Mouse (Mus musculus) megakaryocyte, embryonic 14.5 days (primary cell): ENCODE data around the gene 2510039O18Rik.

Experiments
- FLI1 ChIP-seq: IDR thresholded peaks from 2 replicates; pipeline ENCODE4 v1.6.1; 2012; ENCODE audit warnings: low read length, inconsistent platforms, mixed read lengths
- GATA1 ChIP-seq: IDR thresholded peaks from 3 replicates; pipeline ENCODE4 v1.6.1; 2012; ENCODE audit warnings: mixed read lengths, low read length, inconsistent platforms, borderline replicate concordance

DNA sequence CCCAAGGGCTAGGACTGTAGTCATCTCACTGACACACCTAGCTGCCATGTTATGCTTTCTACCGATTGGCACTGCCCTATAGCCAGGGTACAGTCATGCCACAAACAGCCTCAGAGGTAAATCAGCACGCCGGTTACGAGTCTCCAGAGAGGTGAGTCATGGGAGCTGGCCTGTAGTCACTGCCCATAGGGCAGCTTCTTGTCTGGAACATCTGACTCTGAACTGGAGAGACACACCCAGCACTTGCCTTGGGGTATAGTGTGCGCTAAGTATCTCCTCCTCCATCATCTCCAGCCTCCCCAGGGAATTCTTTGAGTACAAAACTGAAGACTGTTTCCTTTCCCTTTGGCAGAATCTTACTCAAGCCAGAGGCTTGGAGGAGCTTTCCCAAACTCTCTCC, 34.5 kb upstream of the 2510039O18Rik start:
- no peak for TF ChIP-seq FLI1
- TF ChIP-seq GATA1 = no peak
